Comparison of ENCODE assay signal across 12 mouse cellular contexts in genomic region chr4:70531021-70531420, GRCm38 (mm10). TPM values are rescaled to one million over a fixed set of nuclear protein-coding genes. Genes with fewer than 3 reads are reported as not detected.
A peak's percentile ranks its signal among the peaks of the same experiment; 100 is the strongest.
DNase-seq lines count a peak whose midpoint lies in the region; ATAC-seq and TF ChIP-seq lines count a peak whose summit lies in the region.
"Had no signal": no experiment of that assay in that cellular context is flagged by ENCODE, and none has a peak within 500 bp of the region (broad histone marks: within the 10 kb centered on the region; RNA-seq: fewer than 3 reads in every experiment).

No protein-coding gene starts in this region.

- no peak overlapping the region for H3K4me3 ChIP-seq in kidney, embryonic 16.5 days (ENCODE audit: low read length)
- no peak overlapping the region for H3K4me3 ChIP-seq in kidney, embryonic 14.5 days (ENCODE audit: low read length)
- peak overlapping the region; percentile 21; the same call in 1 of the 2 replicates for H3K4me3 ChIP-seq in cortical plate, adult 2 months (ENCODE audit: insufficient read depth, low read length)
- H3K4me3 ChIP-seq in hindbrain, embryonic 14.5 days (replicated peaks; ENCODE audit: low read length): peak overlapping the region; percentile 26
- H3K4me3 ChIP-seq in midbrain, embryonic 15.5 days: peak overlapping the region; percentile 21

- H3K27me3 ChIP-seq in kidney, embryonic 16.5 days (ENCODE audit: insufficient read depth, low read length): no peaks in the 10 kb centered on the region
- no peaks in the 10 kb centered on the region for H3K27me3 ChIP-seq in kidney, embryonic 14.5 days (ENCODE audit: control insufficient read depth, insufficient read depth, low read length)
- no peaks in the 10 kb centered on the region for H3K27me3 ChIP-seq in hindbrain, embryonic 14.5 days (ENCODE audit: control insufficient read depth, insufficient read depth, low read length)
- no peaks in the 10 kb centered on the region for H3K27me3 ChIP-seq in midbrain, embryonic 15.5 days (replicated peaks)

- DNase-seq in hindbrain, embryonic 14.5 days (ENCODE audit: low spot score): no peak
- DNase-seq in adrenal gland, postnatal 4 days (ENCODE audit: low spot score in 2 of 2): no peak
- no peak for DNase-seq in adrenal gland, postnatal 10 days
- no peak for DNase-seq in heart, adult 9 months (ENCODE audit: low spot score in 2 of 2)
- DNase-seq: cerebellum, adult 18-20 months; lung, adult 2 months; right cerebral cortex, postnatal 25 days had no signal

- WGBS in kidney, embryonic 16.5 days: 83% methylated on average over 1 of the region's 1 CpGs
- 80% methylated on average over 1 of the region's 1 CpGs for WGBS in kidney, embryonic 14.5 days
- 81% methylated on average over 1 of the region's 1 CpGs for WGBS in hindbrain, embryonic 14.5 days
- 79% methylated on average over 1 of the region's 1 CpGs for WGBS in midbrain, embryonic 15.5 days

- TF ChIP-seq CTCF in cortical plate, adult 2 months (IDR thresholded peaks at IDR 0.05; ENCODE audit: extremely low read depth, insufficient read depth, low read length): no peak

- H3K4me2 ChIP-seq in kidney, embryonic 16.5 days (replicated peaks; ENCODE audit: low read depth, low read length): peak overlapping the region; percentile 23
- H3K4me2 ChIP-seq in kidney, embryonic 14.5 days (replicated peaks; ENCODE audit: low read depth, low read length): no peak overlapping the region
- H3K4me2 ChIP-seq in hindbrain, embryonic 14.5 days (replicated peaks): peak overlapping the region; percentile 59
- H3K4me2 ChIP-seq in midbrain, embryonic 15.5 days: peak overlapping the region; percentile 48

- H3K9me3 ChIP-seq in kidney, embryonic 16.5 days (ENCODE audit: low read length): no peaks in the 10 kb centered on the region
- no peaks in the 10 kb centered on the region for H3K9me3 ChIP-seq in kidney, embryonic 14.5 days (ENCODE audit: control insufficient read depth, low read length)
- H3K9me3 ChIP-seq in hindbrain, embryonic 14.5 days (ENCODE audit: control insufficient read depth, low read length): no peaks in the 10 kb centered on the region
- no peaks in the 10 kb centered on the region for H3K9me3 ChIP-seq in midbrain, embryonic 15.5 days

- H3K9ac ChIP-seq in kidney, embryonic 16.5 days (replicated peaks; ENCODE audit: low read length): no peak overlapping the region
- H3K9ac ChIP-seq in kidney, embryonic 14.5 days (ENCODE audit: low read depth, low read length): no peak overlapping the region
- H3K9ac ChIP-seq in hindbrain, embryonic 14.5 days: no peak overlapping the region
- no peak overlapping the region for H3K9ac ChIP-seq in midbrain, embryonic 15.5 days

- H3K36me3 ChIP-seq in kidney, embryonic 16.5 days (ENCODE audit: insufficient read depth, low read length): no peaks in the 10 kb centered on the region
- H3K36me3 ChIP-seq in kidney, embryonic 14.5 days (ENCODE audit: control insufficient read depth, insufficient read depth, low read length): no peaks in the 10 kb centered on the region
- H3K36me3 ChIP-seq in hindbrain, embryonic 14.5 days (replicated peaks; ENCODE audit: control insufficient read depth, insufficient read depth): 0 out of 2 replicates have a peak, but pooled peaks cover 4% of the 10 kb centered on the region
- H3K36me3 ChIP-seq in midbrain, embryonic 15.5 days (replicated peaks): no peaks in the 10 kb centered on the region

- ATAC-seq in kidney, embryonic 16.5 days (ENCODE audit: low FRiP score, low TSS enrichment): no peak
- no peak for ATAC-seq in kidney, embryonic 14.5 days (ENCODE audit: low FRiP score, low TSS enrichment)
- no peak for ATAC-seq in hindbrain, embryonic 14.5 days (ENCODE audit: low FRiP score)
- no peak for ATAC-seq in midbrain, embryonic 15.5 days (replicated peaks)
- ATAC-seq: intestine, embryonic 16.5 days had no signal

- TF ChIP-seq POLR2A in cortical plate, adult 2 months (IDR thresholded peaks at IDR 0.05; ENCODE audit: extremely low read depth, insufficient read depth, low read length): no peak

- no peak overlapping the region for H3K27ac ChIP-seq in kidney, embryonic 16.5 days (ENCODE audit: low read length)
- H3K27ac ChIP-seq in kidney, embryonic 14.5 days (ENCODE audit: low read depth, low read length): no peak overlapping the region
- H3K27ac ChIP-seq in cortical plate, adult 2 months (ENCODE audit: insufficient read depth, low read length): no peak overlapping the region
- H3K27ac ChIP-seq in hindbrain, embryonic 14.5 days: no peak overlapping the region
- no peak overlapping the region for H3K27ac ChIP-seq in midbrain, embryonic 15.5 days

- peaks cover 18% of the 10 kb centered on the region for H3K4me1 ChIP-seq in kidney, embryonic 16.5 days (ENCODE audit: insufficient read depth, low read length)
- H3K4me1 ChIP-seq in kidney, embryonic 14.5 days (ENCODE audit: control insufficient read depth, insufficient read depth, low read length): peaks cover 13% of the 10 kb centered on the region
- H3K4me1 ChIP-seq in cortical plate, adult 2 months (ENCODE audit: control insufficient read depth, insufficient read depth, low read length): peaks cover 8% of the 10 kb centered on the region
- peaks cover 57% of the 10 kb centered on the region for H3K4me1 ChIP-seq in hindbrain, embryonic 14.5 days (replicated peaks; ENCODE audit: control insufficient read depth, insufficient read depth, low read length)
- H3K4me1 ChIP-seq in midbrain, embryonic 15.5 days: peaks cover 44% of the 10 kb centered on the region

RNA-seq across cellular contexts. Expression of gene Megf9, which starts 3.8 kb away (rescaled TPM):
- polyA plus RNA-seq in kidney, embryonic 16.5 days (2015; fragmentation: Nextera tagmentation; extraction: Ambion mirVana): 11.9 and 13.7 TPM in 2 replicates
- polyA plus RNA-seq in kidney, embryonic 14.5 days (2014; fragmentation: Nextera tagmentation; extraction: Ambion mirVana): 13.9 and 21.1 TPM in 2 replicates
- polyA plus RNA-seq in cortical plate, adult 2 months (2012; rRNA removed): 36.7 and 38.2 TPM in 2 replicates
- polyA plus RNA-seq in hindbrain, embryonic 14.5 days (2014; fragmentation: Nextera tagmentation; extraction: Ambion mirVana): 41.8 and 44.7 TPM in 2 replicates
- 30.4 and 32.2 TPM in 2 replicates for polyA plus RNA-seq in midbrain, embryonic 15.5 days (2015; fragmentation: Nextera tagmentation; extraction: Ambion mirVana)
- 10 to 100 TPM; 31.7 to 35.9 TPM for total RNA-seq in adrenal gland, postnatal 4 days (2021)
- 10 to 100 TPM; 32.3 to 33.5 TPM for total RNA-seq in adrenal gland, postnatal 10 days (2021)

Comparison
In these comparisons a context has a peak if more than half of its experiments do, and no peak if none do; other contexts are left out.
1. H3K4me3 ChIP-seq: peak in cortical plate, adult 2 months (single experiment), hindbrain, embryonic 14.5 days (single experiment) and midbrain, embryonic 15.5 days (single experiment); none in kidney, embryonic 16.5 days (single experiment) and kidney, embryonic 14.5 days (single experiment).